Mouse (Mus musculus) layer of hippocampus, adult 18-20 months (tissue): ENCODE data around the gene D17H6S53E. TPM values are rescaled to one million over a fixed set of nuclear protein-coding genes. Genes with fewer than 3 reads are reported as not detected.

Experiments
- DNase-seq, 2 experiments: peaks; one replicate each; pipeline ENCODE4 v3.0.0; 2022; ENCODE audit warnings: low spot score in 2 of 2
- total RNA-seq, 2 experiments: library from RNA; stranded (reverse); gene quantifications; 2 replicates each; pipeline ENCODE4 v1.2.3; 2021

D17H6S53E gene
- total RNA-seq, 2 experiments from 2014 or later, result 22.5 to 28.9 TPM

GRCm38 (mm10) chr17:35131038-35131437 is 4.9 kb downstream of the D17H6S53E start:
- DNase-seq, result no peak

DNA sequence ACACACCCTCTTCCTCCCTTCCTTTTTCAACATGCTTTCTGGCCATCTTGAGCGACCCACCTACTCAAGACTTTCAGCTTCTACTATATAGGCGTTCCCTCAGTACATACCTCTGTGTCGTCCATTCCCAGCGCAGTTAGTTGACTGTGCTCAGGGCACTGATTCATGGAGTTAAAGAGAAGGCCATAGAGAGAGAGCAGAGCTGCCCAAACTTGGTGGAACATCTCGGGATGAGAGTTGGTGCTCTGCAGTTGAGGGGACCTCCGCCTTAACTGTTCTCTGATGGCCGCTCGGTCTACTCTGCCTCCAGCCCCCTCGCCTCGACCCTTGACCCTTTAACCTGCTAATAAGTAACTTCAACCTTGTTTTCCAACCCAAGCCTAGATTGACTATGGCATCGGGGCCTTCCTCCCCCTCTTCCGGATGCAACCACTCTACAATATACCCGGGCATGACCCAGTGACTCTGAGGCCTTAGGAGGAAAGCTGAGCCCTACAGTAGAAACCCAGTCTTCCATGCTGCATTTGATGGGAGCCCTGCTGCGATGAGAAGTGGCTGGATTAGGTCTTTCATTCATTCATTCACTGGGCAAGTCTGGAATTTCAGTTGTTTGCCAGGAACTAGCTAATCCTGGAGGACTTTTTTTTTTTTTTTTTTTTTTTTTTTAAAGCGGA is 5.5 kb downstream of the D17H6S53E start, which contains the start of gene Apom:
TSS of gene Apom (minus strand) at position 551 of the 674 bp plus-strand sequence.
- no peak for DNase-seq

DNA sequence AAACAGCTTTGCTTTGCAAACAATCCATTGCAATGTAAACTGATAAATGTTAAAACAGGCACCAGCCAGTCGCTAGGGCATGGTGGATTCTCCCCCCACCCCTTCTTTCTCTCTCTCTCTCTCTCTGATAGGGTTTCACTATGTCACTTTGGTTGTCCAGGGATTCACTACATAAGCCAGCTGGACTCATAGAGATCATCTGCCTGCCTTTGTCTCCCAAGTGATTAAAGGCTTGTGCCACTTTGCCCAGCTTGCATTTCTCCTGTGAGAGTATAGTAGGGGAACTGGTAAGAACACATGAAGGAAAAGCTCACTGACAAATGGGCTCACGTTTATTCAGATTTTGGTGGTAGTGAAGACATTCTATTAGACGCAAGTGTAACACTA is 6.0 kb downstream of the D17H6S53E start:
- no peak for DNase-seq

DNA sequence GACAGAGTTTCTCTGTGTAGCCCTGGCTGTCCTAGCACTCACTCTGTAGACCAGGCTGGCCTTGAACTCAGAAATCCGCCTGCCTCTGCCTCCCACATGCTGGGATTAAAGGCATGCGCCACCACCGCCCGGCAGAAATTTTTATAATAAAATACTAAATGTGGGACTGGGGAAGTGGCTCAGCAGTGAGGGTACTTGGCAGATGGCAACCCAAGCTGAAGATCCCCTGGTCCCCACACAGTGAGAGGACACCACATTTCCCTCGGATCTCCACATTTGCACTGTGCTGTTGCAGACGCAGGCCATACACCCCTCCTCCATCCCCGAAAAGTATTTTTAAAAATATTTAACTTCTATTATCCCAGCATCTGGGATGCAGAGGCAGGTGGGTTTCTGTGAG is 7.3 kb downstream of the D17H6S53E start:
- no peak for DNase-seq

DNA sequence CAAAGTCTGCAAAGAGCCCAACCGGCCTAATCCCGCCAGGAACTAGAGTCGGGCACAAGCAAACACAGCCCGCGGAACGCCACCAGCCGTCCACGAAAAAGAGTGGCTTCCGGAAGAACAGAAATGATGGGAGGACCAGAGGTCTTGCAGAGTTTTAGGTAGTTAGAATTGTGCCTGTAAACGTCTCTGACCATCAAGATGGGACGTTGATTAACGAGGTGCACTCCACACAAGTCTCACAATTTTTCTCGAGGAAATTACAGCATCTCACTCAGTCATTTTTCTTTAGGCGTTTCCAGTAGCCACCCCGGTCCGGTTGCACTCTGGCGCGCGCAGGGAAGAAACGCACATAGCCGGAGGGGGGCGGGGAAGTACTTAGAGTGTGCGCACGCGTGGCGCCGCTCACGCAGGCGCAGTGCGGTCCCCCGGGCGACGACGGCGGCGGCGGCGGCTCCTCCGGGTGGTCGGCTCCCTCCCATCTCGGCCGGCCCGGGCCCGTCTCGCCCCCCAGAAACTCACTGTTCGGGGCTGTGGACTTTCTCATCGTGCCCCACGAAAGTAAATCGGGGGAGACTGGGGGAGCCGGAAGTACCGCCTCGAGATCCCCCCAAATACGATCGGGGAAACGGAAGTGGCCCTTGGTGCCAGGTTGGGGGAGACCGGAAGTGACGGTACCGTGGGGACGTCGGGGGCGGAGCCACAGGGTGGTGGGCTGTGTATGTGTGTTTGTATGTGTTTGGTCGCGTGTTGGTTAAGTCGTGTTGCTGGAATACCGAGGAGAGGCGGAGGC is 8.8 kb downstream of the D17H6S53E start, which contains the start of gene Bag6:
TSS of gene Bag6 (plus strand) at position 378 of the 790 bp plus-strand sequence.
- DNase-seq, result peak; percentile 92 to 96

- no peak for DNase-seq
Measured at GRCm38 (mm10) chr17:35135591-35136320, 9.6 kb downstream of the D17H6S53E start.

DNA sequence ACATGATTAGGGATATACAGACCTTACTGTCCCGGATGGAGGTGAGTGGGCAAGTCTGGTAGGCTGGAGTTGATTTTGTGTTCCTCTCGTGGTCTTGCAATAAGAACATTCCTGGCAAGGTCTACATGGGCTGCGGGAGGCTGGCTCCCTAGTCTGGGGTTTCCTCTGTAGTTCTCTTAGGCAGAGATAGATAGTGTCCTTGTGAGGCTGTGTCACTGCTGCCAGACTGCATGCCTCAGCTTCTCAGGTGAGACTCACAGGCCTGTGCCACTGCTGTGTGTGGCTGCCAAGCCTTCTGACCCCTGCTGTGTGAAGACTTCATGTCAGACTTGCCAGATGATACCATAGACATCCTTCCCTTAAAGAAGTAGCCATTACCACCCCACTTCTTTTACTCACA is 13.1 kb downstream of the D17H6S53E start:
- no peak for DNase-seq

DNA sequence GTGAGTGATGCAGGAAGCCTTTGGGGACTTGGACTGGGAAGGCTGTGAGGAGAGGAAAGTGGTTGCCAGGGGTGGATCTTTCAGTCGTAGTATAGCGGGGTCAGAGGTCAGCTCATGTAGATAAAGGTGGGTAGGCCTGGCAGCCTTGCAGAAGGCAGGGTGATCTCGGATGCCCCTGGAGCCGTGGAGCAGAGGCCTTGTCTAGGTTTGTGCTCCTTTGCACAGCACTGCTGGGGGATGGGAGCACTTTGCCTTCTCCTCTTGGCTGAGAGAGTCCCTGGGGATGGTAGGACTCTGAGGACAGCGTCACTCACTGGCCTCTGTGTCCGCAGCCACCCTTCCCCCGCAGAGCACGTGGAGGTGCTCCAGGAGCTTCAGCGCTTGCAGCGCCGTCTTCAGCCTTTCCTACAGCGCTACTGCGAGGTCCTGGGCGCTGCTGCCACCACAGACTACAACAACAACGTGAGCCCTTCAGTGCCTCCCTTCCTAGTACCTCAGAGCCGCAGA is 14.4 kb downstream of the D17H6S53E start:
- DNase-seq, result no peak

GRCm38 (mm10) chr17:35141971-35142370 is 15.8 kb downstream of the D17H6S53E start:
- no peak for DNase-seq

GRCm38 (mm10) chr17:35146139-35146538 is 20.0 kb downstream of the D17H6S53E start:
- DNase-seq, result no peak

- no peak for DNase-seq
Measured at GRCm38 (mm10) chr17:35147348-35147747, 21.2 kb downstream of the D17H6S53E start.

DNA sequence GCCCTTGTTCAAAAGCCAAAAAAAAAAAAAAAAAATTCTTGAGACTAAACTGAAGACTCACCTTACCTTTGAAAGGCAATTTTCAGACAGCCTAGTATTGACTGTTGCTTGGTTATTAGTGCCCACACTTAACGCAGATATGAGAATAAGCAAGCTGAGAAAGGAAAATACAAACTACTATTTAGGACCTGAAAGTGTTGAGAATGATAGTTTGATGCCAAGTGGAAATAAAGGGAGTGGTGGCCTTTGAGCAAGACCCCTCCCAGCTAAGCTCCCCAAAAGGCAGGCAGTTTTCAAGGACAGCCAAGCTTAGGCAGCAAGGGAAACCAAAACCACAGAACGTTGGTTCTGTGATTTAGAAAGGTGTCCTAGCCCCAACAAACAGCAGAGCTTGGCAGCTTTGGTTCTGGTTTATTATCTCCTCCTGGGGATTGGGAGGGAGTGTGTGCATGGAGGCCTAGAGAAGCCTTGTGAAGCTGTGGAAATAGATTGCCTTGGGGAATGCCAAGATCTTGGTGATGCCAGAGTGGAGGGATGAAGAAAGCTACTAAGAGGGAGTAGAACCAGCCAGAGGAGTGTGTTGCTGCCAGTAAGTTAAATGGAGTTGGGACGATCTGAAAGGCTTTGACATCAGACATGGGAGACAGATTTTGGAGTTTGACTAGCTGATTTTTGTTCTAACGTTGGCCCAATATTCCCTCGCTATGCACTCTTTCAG is 21.9 kb downstream of the D17H6S53E start:
- no peak for DNase-seq

DNA sequence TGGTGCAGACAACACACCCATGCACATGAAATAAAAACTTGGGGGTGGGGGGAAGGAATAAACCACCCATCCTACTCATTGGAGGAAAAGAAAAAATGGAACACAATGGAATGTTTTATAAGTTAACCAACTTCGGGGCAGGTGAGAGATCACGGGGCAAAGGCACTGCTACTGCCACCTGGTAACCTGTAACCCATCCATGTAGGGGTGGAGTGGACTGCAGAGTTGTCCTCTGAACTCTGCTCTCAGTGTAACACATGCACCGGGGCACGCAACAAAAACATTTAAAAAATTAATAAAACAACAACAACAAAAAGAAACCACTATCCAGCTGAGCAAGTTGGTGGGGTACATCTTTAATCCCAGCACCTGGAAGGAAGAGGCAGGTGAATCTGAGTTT is 25.9 kb downstream of the D17H6S53E start:
- DNase-seq, result no peak

- no peak for DNase-seq
Measured at GRCm38 (mm10) chr17:35153077-35153476, 26.9 kb downstream of the D17H6S53E start.

- DNase-seq, result no peak
Measured at GRCm38 (mm10) chr17:35153931-35154330, 27.8 kb downstream of the D17H6S53E start.

- DNase-seq, result no peak
Measured at GRCm38 (mm10) chr17:35154616-35155015, 28.4 kb downstream of the D17H6S53E start.

GRCm38 (mm10) chr17:35155451-35155850 is 29.3 kb downstream of the D17H6S53E start:
- DNase-seq, result no peak

DNA sequence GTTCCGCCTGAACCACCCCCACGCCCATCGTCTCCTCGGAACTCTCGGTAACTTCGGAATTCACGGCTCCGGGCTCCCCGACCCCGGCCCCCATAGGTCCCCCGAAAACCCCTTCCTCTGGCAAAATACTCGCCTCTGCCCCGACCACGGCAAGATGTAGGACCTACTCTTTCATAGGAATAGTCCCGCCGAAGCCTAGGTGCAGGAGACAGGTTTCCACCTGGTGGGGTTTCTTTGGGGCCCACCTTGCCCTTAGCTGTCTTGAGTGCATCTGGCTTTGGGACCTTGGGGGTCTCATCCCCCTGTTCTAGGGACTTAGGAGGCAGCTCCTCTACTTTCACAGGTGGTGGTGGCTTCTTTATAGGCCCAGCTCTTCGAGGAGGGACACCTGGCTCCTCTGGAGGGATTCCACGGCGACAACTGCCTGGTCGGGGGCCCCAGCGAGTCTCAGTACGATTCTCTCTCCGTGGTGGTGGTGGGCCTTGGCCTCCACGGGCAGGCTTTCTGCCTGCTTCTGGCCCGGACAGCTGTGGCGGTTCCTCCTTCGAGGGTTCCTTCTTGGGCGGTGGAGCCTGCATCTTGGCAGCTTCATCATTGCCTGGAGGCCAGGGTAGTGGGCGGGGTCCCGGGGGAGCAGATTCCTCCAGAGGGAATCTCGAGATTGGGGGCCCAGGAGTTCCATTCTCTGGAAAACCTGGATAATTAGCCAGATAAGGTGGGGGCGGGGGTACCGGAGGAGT is 30.5 kb downstream of the D17H6S53E start:
- no peak for DNase-seq

- DNase-seq, result no peak
Measured at GRCm38 (mm10) chr17:35157254-35157653, 31.1 kb downstream of the D17H6S53E start.

- no peak for DNase-seq
Measured at GRCm38 (mm10) chr17:35157661-35158175, 31.5 kb downstream of the D17H6S53E start.
